Mouse (Mus musculus) mature B cell (primary cell): Measurements from ENCODE around the gene Zfp362.

Experiments used
- in situ Hi-C: fragments of 300-500 bp; cut with MboI; formaldehyde crosslinking; loops from 2 replicates; pipeline ENCODE4 v1.14.3; 2019

Gene Zfp362

GRCm38 (mm10) chr4:128806043-128806826, at the start of gene Zfp362:
Zfp362 (minus strand) TSS chr4:128806045.
- in situ Hi-C loops: no loop called here

GRCm38 (mm10) chr4:128855613-128856040, 49.8 kb upstream of the Zfp362 start:
- in situ Hi-C loops: no loop called here

GRCm38 (mm10) chr4:128853117-128853516, 47.3 kb upstream of the Zfp362 start:
- in situ Hi-C loops: no loop called here

GRCm38 (mm10) chr4:128852266-128852887, 46.5 kb upstream of the Zfp362 start:
- in situ Hi-C loops: no loop called here

DNA sequence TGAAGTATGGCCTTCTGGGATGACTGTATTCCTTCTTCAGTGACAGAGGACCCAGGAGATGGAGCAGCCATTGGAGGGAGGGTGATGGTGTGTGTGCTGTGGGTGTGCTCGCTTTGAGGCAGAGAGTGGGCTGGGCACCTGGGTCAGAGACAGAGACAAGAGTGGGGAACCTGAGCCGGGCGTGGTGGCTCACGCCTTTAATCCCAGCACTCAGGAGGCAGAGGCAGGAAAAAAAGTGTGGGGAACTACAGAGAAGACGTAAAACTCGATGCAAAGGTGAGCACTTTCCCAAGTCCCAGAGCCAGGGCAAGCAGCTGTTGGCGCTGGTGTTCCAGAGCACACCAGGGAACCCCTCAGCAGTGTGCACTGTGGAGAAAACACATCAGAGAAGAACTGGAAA, 43.8 kb upstream of the Zfp362 start:
- in situ Hi-C loops: no loop called here

- in situ Hi-C loops: no loop called here
Observed at GRCm38 (mm10) chr4:128848961-128849360, 43.1 kb upstream of the Zfp362 start.

- in situ Hi-C loops: no loop called here
Observed at GRCm38 (mm10) chr4:128845367-128845973, 39.6 kb upstream of the Zfp362 start.

- in situ Hi-C loops: no loop called here
Observed at GRCm38 (mm10) chr4:128844566-128844965, 38.7 kb upstream of the Zfp362 start.

- in situ Hi-C loops: no loop called here
Observed at GRCm38 (mm10) chr4:128841259-128841658, 35.4 kb upstream of the Zfp362 start.

GRCm38 (mm10) chr4:128839811-128840738, 34.2 kb upstream of the Zfp362 start:
- in situ Hi-C loops: no loop called here

DNA sequence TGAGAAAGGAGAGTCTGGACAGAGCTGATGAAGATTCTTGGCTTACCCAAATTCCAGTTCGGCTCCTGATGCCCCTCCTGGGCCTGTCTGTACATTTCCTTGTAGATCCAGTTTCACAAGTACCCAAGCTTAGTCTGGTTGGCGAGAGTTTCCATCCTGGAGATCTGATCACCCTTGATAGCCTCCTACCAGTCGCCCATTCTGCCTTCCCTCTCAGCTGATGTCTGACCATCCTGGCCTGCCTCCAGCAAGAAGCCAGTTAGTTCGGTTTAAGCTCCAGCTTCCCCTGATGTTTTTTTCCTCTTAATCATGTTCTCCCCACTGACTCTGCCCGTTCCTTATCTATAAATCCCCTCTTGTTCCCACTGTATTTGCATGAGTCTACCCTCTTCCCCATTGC, 32.4 kb upstream of the Zfp362 start:
- in situ Hi-C loops: no loop called here

DNA sequence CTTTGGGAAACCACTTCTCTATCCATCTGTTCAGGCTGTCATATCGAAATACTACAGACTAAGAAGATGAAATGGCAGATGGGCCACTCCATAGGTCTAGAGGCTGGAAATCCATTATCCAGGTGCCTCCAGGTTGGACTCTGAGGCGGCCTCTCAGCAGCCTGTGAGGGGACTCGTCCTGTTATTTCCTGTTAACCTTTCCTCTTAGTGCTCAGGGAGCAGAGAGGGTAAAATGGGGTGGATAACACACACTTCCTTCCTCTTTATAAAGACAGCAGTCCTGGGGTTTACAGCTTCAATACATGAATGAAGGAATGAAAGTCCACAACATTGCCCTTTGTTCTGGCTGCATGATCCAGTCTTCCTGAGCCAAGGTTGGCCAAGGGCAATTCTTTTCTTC, 18.3 kb upstream of the Zfp362 start:
- in situ Hi-C loops: no loop called here

DNA sequence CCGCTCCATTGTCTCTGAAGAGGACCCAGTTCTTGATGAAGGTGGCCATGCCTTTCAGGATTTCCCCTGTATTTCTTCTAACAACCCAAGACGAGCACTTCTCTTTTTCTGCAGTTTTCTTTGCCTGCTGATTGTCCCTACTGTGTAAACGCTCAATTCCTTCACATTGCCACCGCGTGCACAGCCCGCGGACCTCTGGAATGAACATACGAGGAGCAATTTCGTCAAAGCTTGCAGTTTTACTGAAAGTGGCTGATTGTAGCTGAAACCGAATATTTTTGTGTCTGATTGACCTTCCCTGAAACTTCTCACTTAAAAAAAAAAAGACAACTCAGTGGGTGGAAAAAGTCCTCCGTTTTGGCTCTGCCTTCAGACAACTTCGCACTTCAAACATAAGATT, 14.7 kb upstream of the Zfp362 start:
- in situ Hi-C loops: no loop called here

DNA sequence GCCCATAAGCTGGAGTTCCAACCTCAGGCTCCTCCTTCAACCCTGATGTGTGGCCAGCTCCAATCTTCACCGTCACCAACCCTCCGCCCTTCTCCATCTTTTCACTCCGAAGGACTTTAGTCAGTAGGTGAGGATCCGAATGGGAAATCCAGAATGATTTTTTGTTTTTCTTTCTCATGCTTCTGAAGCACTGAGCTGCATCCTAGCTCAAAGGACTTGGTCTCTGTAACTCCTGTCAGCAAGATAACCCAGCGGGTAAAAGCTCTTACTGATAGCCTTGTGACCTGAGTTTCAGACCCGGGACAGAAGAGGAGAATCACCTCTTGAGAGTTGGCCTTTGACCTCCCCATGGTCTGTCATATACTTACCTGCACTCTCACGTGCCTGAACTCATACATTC, 11.2 kb upstream of the Zfp362 start:
- in situ Hi-C loops: no loop called here

GRCm38 (mm10) chr4:128811382-128812056, 5.7 kb upstream of the Zfp362 start:
- in situ Hi-C loops: no loop called here

- in situ Hi-C loops: no loop called here
Observed at GRCm38 (mm10) chr4:128806827-128807179, 958 bp upstream of the Zfp362 start.

DNA sequence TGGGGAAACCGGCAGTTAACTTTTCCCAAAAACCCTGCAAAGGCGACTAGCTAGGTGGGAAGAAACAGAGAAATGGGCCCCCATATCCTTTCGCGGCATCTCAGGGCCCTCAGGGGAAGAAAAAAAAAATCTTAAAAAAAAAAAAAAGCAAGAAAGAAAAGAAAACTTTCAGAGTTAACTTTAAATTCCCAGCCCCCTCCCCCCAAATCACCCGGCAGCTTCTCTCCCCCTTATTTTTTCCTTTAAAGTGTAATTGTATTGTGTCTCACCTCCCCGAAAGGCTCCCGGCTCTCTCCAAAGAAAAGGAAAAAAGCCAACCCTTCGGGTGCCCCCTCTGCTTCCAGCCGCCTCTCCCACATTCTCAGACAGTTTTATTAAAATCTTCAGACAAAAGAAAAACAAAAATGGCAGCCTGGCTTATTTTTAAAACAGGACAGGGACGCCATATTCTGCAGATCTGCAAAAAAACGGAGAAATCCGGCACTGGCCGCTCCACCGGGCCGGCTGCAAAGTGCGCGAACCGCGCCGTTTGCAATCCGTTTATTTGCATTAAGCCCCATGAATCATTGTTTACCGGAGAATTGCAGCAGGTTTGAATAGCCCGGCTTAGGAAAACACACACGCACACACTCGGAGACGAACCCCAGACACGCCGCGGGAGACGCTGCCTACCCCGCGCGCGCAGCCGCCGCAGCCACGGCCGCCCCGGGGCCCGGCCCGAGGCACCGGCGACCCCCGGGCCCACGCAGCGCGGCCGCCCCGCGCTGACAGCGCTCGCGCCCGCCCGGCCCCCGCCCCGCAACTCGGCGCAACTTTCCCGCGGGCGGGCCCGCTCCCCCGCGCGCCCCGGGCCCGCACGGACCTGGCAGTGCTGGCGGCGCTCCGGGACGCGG, 449 bp downstream of the Zfp362 start:
- in situ Hi-C loops: no loop called here

DNA sequence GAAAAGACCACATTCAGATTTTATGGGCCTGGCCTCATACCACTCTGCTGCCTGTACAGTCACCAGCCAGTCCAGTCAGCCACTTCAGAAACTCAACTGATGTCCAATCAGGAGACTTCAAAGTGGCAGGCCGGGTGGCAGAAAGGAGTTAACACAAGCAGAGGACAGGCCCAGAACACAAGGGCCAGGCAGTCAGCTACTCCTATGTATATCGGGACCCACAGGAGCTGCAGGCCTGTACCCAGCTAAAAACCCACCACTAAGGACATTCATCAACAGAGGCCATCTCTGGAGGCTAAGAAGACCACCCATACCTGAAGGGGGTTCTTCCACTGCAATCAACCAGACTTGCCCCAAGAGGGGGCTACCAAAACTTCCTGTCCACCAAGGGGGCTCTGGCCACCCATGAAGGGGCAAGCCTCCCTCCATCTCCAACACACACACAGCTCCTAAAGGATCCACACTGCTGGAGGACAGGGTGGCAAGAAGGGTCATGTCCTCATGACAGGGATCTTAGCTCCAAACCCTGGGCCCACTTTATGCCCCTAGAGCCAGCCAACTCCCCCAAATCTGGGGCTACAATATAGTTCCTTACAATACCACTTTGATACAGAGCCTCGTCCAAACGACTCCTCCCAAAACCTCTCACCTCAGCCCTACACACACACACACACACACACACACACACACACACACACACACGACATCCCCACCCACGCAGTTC, 1.3 kb downstream of the Zfp362 start:
- in situ Hi-C loops: no loop called here

- in situ Hi-C loops: no loop called here
Observed at GRCm38 (mm10) chr4:128803569-128803968, 2.3 kb downstream of the Zfp362 start.
